Mouse (Mus musculus) activated CD4-positive, CD25-positive, alpha-beta regulatory T cell (primary cell): ENCODE measurements around the gene Ambp. TPM values are rescaled to one million over a fixed set of nuclear protein-coding genes. Genes with fewer than 3 reads are reported as not detected.

Experiments used
- polyA plus RNA-seq, 2 experiments: library from polyadenylated mRNA; unstranded; fragments of 100-300 nt; shearing (Covaris generic); gene quantifications; one replicate each; pipeline ENCODE4 v1.2.1; 2017

Gene Ambp
- polyA plus RNA-seq = not detected

DNA sequence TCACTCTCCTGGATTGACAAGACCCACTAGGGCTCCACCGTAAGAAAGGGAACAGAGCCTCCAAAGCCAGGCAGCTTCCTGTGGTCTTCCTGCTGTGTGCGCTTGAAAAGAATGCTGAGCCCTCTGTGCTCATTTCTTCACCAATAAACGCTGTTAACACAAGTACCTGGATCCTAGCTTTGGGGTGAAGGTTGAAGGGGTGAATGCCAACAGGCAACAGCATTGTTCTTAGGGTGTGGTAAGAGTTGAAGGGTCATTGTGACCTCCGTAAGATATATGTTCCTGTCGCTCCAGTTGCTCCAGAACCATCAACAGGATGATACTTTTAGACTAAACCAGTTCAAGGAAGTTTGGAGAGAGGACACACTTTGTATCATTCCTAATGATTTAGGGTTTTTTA is at the start of gene Ambp:
TSS of gene Ambp (minus strand) at position 101 of the 400 bp plus-strand sequence.

DNA sequence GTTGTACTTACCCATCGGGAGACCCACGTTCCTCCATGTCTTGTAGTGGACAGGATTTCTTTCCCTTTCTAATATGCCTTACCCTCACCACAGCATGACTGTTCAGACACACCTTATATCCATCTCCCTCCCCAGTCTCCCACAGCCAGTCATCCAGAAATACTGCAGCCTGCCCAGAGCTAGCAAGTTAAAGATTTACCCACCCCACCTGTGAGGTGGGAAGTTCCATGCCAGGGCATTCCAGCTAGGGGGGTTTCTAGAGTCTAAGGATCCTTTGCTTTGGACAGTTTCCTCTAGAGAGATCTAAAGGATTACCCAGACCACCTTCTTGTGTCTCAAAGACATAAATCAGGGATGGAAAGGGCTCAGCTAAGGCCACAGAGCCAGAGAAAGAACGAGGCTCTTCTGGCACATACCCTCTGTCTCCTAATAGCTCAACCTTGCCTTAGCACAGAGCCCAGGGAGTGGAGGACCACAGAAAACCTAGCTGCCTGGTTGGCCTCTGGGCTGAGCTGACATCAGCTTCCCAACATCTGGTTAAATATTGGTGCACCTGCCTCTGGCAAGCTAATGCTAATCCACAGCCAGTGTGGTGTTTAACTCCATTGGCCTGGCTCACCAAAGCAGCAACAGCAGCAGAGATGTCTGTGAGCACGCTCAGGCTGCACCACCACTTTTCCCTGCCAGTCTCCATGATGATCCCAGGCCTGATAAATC is 17.5 kb upstream of the Ambp start, which contains the start of gene Kif12:
TSS of gene Kif12 (minus strand) at position 163 of the 717 bp plus-strand sequence.

Other genes with a start within 250 kb of the Ambp start
- gene Zfp618, start 189.2 kb downstream of the Ambp start, polyA plus RNA-seq = under 1 TPM in 1 of 2 experiments, not detected in 1; 0.15 TPM
- under 1 TPM in 1 of 2 experiments, not detected in 1; 0.07 TPM for gene Kif12, start 17.3 kb upstream of the Ambp start, polyA plus RNA-seq
- under 1 TPM; 0.39 to 0.43 TPM for gene Col27a1, start 59.2 kb upstream of the Ambp start, polyA plus RNA-seq
- not detected for gene Orm1, start 189.8 kb upstream of the Ambp start, polyA plus RNA-seq
- gene Orm3, start 201.4 kb upstream of the Ambp start, polyA plus RNA-seq = under 1 TPM in 1 of 2 experiments, not detected in 1; 0.23 TPM
- under 1 TPM; 0.38 to 0.49 TPM for gene Orm2, start 207.7 kb upstream of the Ambp start, polyA plus RNA-seq
- gene Akna, start 248.6 kb upstream of the Ambp start, polyA plus RNA-seq = 100 to 1,000 TPM; 167 to 278 TPM